In the genomic region with DNA sequence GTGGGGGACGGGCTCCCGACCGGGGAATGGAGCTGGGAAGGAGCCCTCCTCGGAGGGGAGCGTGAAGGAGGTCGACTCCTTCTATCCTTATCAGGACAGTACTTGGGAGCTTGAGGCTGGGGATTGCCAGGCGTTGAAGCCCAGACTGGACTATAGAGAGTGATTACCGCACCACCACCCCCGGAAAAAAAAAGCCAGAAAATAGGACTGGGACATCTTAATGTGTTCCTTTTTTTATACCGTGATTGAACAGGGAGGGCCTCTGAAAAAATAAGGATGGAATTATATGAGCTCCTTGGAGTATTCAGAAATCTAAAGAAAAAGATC, we compare ENCODE assay signal across 9 mouse cellular contexts. TPM values are rescaled to one million over a fixed set of nuclear protein-coding genes. Genes with fewer than 3 reads are reported as not detected.
DNase-seq lines count a peak whose midpoint lies in the region; ATAC-seq and TF ChIP-seq lines count a peak whose summit lies in the region.
"Had no signal": no experiment of that assay in that cellular context is flagged by ENCODE, and none has a peak within 500 bp of the region (broad histone marks: within the 10 kb centered on the region; RNA-seq: fewer than 3 reads in every experiment).

No protein-coding gene starts in this region.

- no peak for TF ChIP-seq EP300 in CH12.LX (IDR thresholded peaks at IDR 0.05; ENCODE audit: low read length)

- peaks cover 75% of the 10 kb centered on the region for H3K79me2 ChIP-seq in CH12.LX (replicated peaks; ENCODE audit: control insufficient read depth, extremely low read depth, insufficient read depth, poor library complexity, severe bottlenecking)

- H3K9me3 ChIP-seq in heart, embryonic 10.5 days = no peaks in the 10 kb centered on the region
- no peaks in the 10 kb centered on the region for H3K9me3 ChIP-seq in CH12.LX (replicated peaks; ENCODE audit: low read length)
- H3K9me3 ChIP-seq in forebrain, embryonic 15.5 days = no peaks in the 10 kb centered on the region
- H3K9me3 ChIP-seq in liver, embryonic 16.5 days (replicated peaks; ENCODE audit: control insufficient read depth, low read length) = no peaks in the 10 kb centered on the region

- peak; percentile 82 for DNase-seq in heart, embryonic 10.5 days (ENCODE audit: low spot score)
- DNase-seq in heart, postnatal 25 days (ENCODE audit: low spot score) = no peak
- no peak for DNase-seq in CH12.LX (ENCODE audit: extremely low read depth)
- DNase-seq in ovary, adult 18-20 months (ENCODE audit: low spot score) = no peak
- DNase-seq in adrenal gland, postnatal 10 days = no peak

- intact Hi-C loops in heart, postnatal 25 days (cut with DNase I) = no loop called here

- peak overlapping the region; percentile 99 for H3K9ac ChIP-seq in CH12.LX (ENCODE audit: insufficient read depth, low read depth)
- H3K9ac ChIP-seq in forebrain, embryonic 15.5 days (replicated peaks) = peak overlapping the region; percentile 99
- peak overlapping the region; percentile 98 for H3K9ac ChIP-seq in liver, embryonic 16.5 days (ENCODE audit: low read depth, low read length)

- 1% methylated on average over 10 of the region's 10 CpGs for WGBS in heart, embryonic 10.5 days
- WGBS in forebrain, embryonic 15.5 days = 1% methylated on average over 10 of the region's 10 CpGs
- 1% methylated on average over 10 of the region's 10 CpGs for WGBS in liver, embryonic 16.5 days (ENCODE audit: insufficient replicate concordance)

- H3K4me2 ChIP-seq in CH12.LX (ENCODE audit: insufficient read depth, low read depth, poor library complexity, severe bottlenecking) = no peak overlapping the region
- H3K4me2 ChIP-seq in forebrain, embryonic 15.5 days (replicated peaks) = peak overlapping the region; percentile 60
- peak overlapping the region; percentile 56 for H3K4me2 ChIP-seq in liver, embryonic 16.5 days (ENCODE audit: low read depth, low read length)

- H3K27ac ChIP-seq in heart, embryonic 10.5 days = peak overlapping the region; percentile 100
- H3K27ac ChIP-seq in CH12.LX (ENCODE audit: insufficient read depth, low read depth) = peak overlapping the region; percentile 99
- peak overlapping the region; percentile 98 for H3K27ac ChIP-seq in forebrain, embryonic 15.5 days (replicated peaks)
- H3K27ac ChIP-seq in liver, embryonic 16.5 days (ENCODE audit: low read length) = peak overlapping the region; percentile 98

- H3K4me3 ChIP-seq in heart, embryonic 10.5 days = peak overlapping the region; percentile 84
- peak overlapping the region; percentile 70 to 99 (median 94) for H3K4me3 ChIP-seq in CH12.LX (replicated peaks in 1 of 3; ENCODE audit: low read depth in 2 of 3, low read length in 2 of 3, poor library complexity in 1 of 3)
- peak overlapping the region; percentile 99 for H3K4me3 ChIP-seq in forebrain, embryonic 15.5 days
- H3K4me3 ChIP-seq in liver, embryonic 16.5 days (ENCODE audit: low read depth, low read length) = peak overlapping the region; percentile 94

- no peak for TF ChIP-seq CTCF in CH12.LX (conservative IDR thresholded peaks at IDR 0.05 in 1 of 2, IDR thresholded peaks at IDR 0.05 in 1 of 2; ENCODE audit: low read depth in 2 of 2, low read length in 2 of 2)

- no peaks in the 10 kb centered on the region for H3K27me3 ChIP-seq in heart, embryonic 10.5 days (ENCODE audit: insufficient read depth, poor library complexity, severe bottlenecking)
- no peaks in the 10 kb centered on the region for H3K27me3 ChIP-seq in CH12.LX (replicated peaks)
- no peaks in the 10 kb centered on the region for H3K27me3 ChIP-seq in forebrain, embryonic 15.5 days
- no peaks in the 10 kb centered on the region for H3K27me3 ChIP-seq in liver, embryonic 16.5 days (ENCODE audit: control insufficient read depth, insufficient read depth, low read depth, low read length)

- ATAC-seq in forebrain, embryonic 15.5 days (replicated peaks) = no peak; the same call in 1 of the 2 replicates
- no peak for ATAC-seq in liver, embryonic 16.5 days (ENCODE audit: low read depth)
- no peak for ATAC-seq in monocyte, adult 5-6 weeks (replicated peaks; ENCODE audit: insufficient number of reproducible peaks, low FRiP score, low TSS enrichment, poor library complexity, severe bottlenecking)

- TF ChIP-seq RAD21 in CH12.LX (IDR thresholded peaks at IDR 0.05; ENCODE audit: low read depth, low read length) = no peak

- dilution Hi-C loops in CH12.LX (cut with MboI; ENCODE audit: extremely low pct_ligation_motif_present, extremely low pct_unique_long_range_greater_than_20kb, low sequenced_read_pairs) = no loop called here

- H3K36me3 ChIP-seq in heart, embryonic 10.5 days = peaks cover 52% of the 10 kb centered on the region
- H3K36me3 ChIP-seq in CH12.LX (replicated peaks in 1 of 2; ENCODE audit: control insufficient read depth in 1 of 2, insufficient read depth in 1 of 2, low read length in 1 of 2) = peaks cover 18 to 46% of the 10 kb centered on the region in 2 experiments
- H3K36me3 ChIP-seq in forebrain, embryonic 15.5 days = peaks cover 35% of the 10 kb centered on the region
- H3K36me3 ChIP-seq in liver, embryonic 16.5 days (ENCODE audit: control insufficient read depth, insufficient read depth) = peaks cover 34% of the 10 kb centered on the region

- no peak for TF ChIP-seq POLR2A in CH12.LX (IDR thresholded peaks at IDR 0.05; ENCODE audit: low read depth, low read length)

- in situ Hi-C loops in CH12.LX (cut with MboI; ENCODE audit: low pct_ligation_motif_present, low pct_unique_long_range_greater_than_20kb, low sequenced_read_pairs) = no loop called here

- peaks cover 14% of the 10 kb centered on the region; the same call in 1 of the 2 replicates for H3K4me1 ChIP-seq in heart, embryonic 10.5 days
- peaks cover 2 to 26% of the 10 kb centered on the region in 2 experiments; a peak in 3 of 4 replicates for H3K4me1 ChIP-seq in CH12.LX (ENCODE audit: control insufficient read depth in 1 of 2, insufficient read depth in 2 of 2)
- H3K4me1 ChIP-seq in forebrain, embryonic 15.5 days = peaks cover 43% of the 10 kb centered on the region
- peaks cover 25% of the 10 kb centered on the region for H3K4me1 ChIP-seq in liver, embryonic 16.5 days (ENCODE audit: control insufficient read depth, low read depth, low read length)

TF ChIP-seq in CH12.LX, 34 proteins besides CTCF, POLR2A, EP300 and RAD21 (continues in another document):
- TF ChIP-seq USF1 (IDR thresholded peaks at IDR 0.05; ENCODE audit: low read depth, low read length) = no peak
- TF ChIP-seq E2F4 (IDR thresholded peaks at IDR 0.05; ENCODE audit: insufficient replicate concordance, low read depth, low read length) = no peak
- TF ChIP-seq TBP (conservative IDR thresholded peaks at IDR 0.05; ENCODE audit: low read depth, low read length) = no peak
- no peak for TF ChIP-seq HCFC1 (IDR thresholded peaks at IDR 0.05; ENCODE audit: low read depth, low read length)
- no peak for TF ChIP-seq POLR2AphosphoS2 (IDR thresholded peaks at IDR 0.05; ENCODE audit: low read depth, low read length)
- TF ChIP-seq MAZ (IDR thresholded peaks at IDR 0.05; ENCODE audit: low read depth, low read length) = no peak
- no peak for TF ChIP-seq UBTF (IDR thresholded peaks at IDR 0.05; ENCODE audit: low read depth, low read length)
- no peak for TF ChIP-seq ETS1 (conservative IDR thresholded peaks at IDR 0.05; ENCODE audit: low read depth, low read length)
- no peak for TF ChIP-seq MAX (IDR thresholded peaks at IDR 0.05; ENCODE audit: low read length)
- TF ChIP-seq MEF2A (IDR thresholded peaks at IDR 0.05; ENCODE audit: borderline replicate concordance, low read depth, low read length) = no peak
- TF ChIP-seq JUN (IDR thresholded peaks at IDR 0.05; ENCODE audit: insufficient read depth, low read depth, low read length) = no peak

RNA-seq across cellular contexts. Expression of a gene that starts 1.0 kb away (rescaled TPM):
- 382 and 501 TPM in 2 replicates for polyA plus RNA-seq in heart, embryonic 10.5 days (2016; fragmentation: Nextera tagmentation; extraction: Ambion mirVana)
- total RNA-seq in heart, postnatal 25 days (2021) = 10 to 100 TPM; 64.6 to 73.5 TPM
- total RNA-seq in CH12.LX (2012; rRNA removed) = 145 and 199 TPM in 2 replicates
- total RNA-seq in CH12.LX (2014; rRNA removed) = 300 and 350 TPM in 2 replicates
- polyA plus RNA-seq in CH12.LX (2012; ENCODE audit: insufficient read length, low read depth) = 197 and 258 TPM in 2 replicates
- polyA plus RNA-seq in forebrain, embryonic 15.5 days (2015; fragmentation: Nextera tagmentation; extraction: Ambion mirVana) = 585 and 608 TPM in 2 replicates
- polyA plus RNA-seq in liver, embryonic 16.5 days (2015; fragmentation: Nextera tagmentation; extraction: Ambion mirVana) = 169 and 198 TPM in 2 replicates
- 92.1 to 154 TPM (median 139 TPM) in 3 replicates for total RNA-seq in monocyte, adult 5-6 weeks (2017)
- total RNA-seq in adrenal gland, postnatal 10 days (2021) = 100 to 1,000 TPM; 109 to 125 TPM

RNA-seq across cellular contexts. Expression of a gene that starts 1.4 kb away (rescaled TPM):
- 1,335 and 1,445 TPM in 2 replicates for polyA plus RNA-seq in heart, embryonic 10.5 days (2016; fragmentation: Nextera tagmentation; extraction: Ambion mirVana)
- total RNA-seq in heart, postnatal 25 days (2021) = 100 to 1,000 TPM; 387 to 461 TPM
- 500 and 668 TPM in 2 replicates for total RNA-seq in CH12.LX (2012; rRNA removed)
- total RNA-seq in CH12.LX (2014; rRNA removed) = 710 and 855 TPM in 2 replicates
- polyA plus RNA-seq in CH12.LX (2012; ENCODE audit: insufficient read length, low read depth) = 1,854 and 1,994 TPM in 2 replicates
- 1,746 and 1,773 TPM in 2 replicates for polyA plus RNA-seq in forebrain, embryonic 15.5 days (2015; fragmentation: Nextera tagmentation; extraction: Ambion mirVana)
- 712 and 778 TPM in 2 replicates for polyA plus RNA-seq in liver, embryonic 16.5 days (2015; fragmentation: Nextera tagmentation; extraction: Ambion mirVana)
- 1,501 to 2,313 TPM (median 1,630 TPM) in 3 replicates for total RNA-seq in monocyte, adult 5-6 weeks (2017)
- total RNA-seq in adrenal gland, postnatal 10 days (2021) = 100 to 1,000 TPM; 559 to 669 TPM

RNA-seq across cellular contexts. Expression of a gene that starts 38.7 kb away (rescaled TPM):
- 2.0 and 2.9 TPM in 2 replicates for polyA plus RNA-seq in heart, embryonic 10.5 days (2016; fragmentation: Nextera tagmentation; extraction: Ambion mirVana)
- total RNA-seq in heart, postnatal 25 days (2021) = under 1 TPM; 0.31 to 0.53 TPM
- total RNA-seq in CH12.LX (2012; rRNA removed) = 0.17 and 0.21 TPM in 2 replicates
- not detected in 2 replicates for total RNA-seq in CH12.LX (2014; rRNA removed)
- polyA plus RNA-seq in CH12.LX (2012; ENCODE audit: insufficient read length, low read depth) = 0.14 and 0.38 TPM in 2 replicates
- 12.3 and 14.7 TPM in 2 replicates for polyA plus RNA-seq in forebrain, embryonic 15.5 days (2015; fragmentation: Nextera tagmentation; extraction: Ambion mirVana)
- polyA plus RNA-seq in liver, embryonic 16.5 days (2015; fragmentation: Nextera tagmentation; extraction: Ambion mirVana) = 0.15 and 0.21 TPM in 2 replicates
- 0.10 to 0.68 TPM in 2 of 3 replicates, not detected in the other for total RNA-seq in monocyte, adult 5-6 weeks (2017)
- 1 to 10 TPM in 1 of 2 experiments, under 1 TPM in 1; 0.75 to 1.1 TPM for total RNA-seq in adrenal gland, postnatal 10 days (2021)
- total RNA-seq: gastrocnemius, adult 8-10 months had no signal

RNA-seq across cellular contexts. Expression of a gene that starts 52.6 kb away (rescaled TPM):
- 24.5 and 24.8 TPM in 2 replicates for polyA plus RNA-seq in heart, embryonic 10.5 days (2016; fragmentation: Nextera tagmentation; extraction: Ambion mirVana)
- total RNA-seq in heart, postnatal 25 days (2021) = 10 to 100 TPM; 10.2 to 11.3 TPM
- total RNA-seq in CH12.LX (2012; rRNA removed) (25.1 and 27.6 TPM in 2 replicates), CH12.LX (2014; rRNA removed) (84.7 and 92.0 TPM in 2 replicates)
- 46.2 and 54.9 TPM in 2 replicates for polyA plus RNA-seq in CH12.LX (2012; ENCODE audit: insufficient read length, low read depth)
- 52.9 and 61.7 TPM in 2 replicates for polyA plus RNA-seq in forebrain, embryonic 15.5 days (2015; fragmentation: Nextera tagmentation; extraction: Ambion mirVana)
- 8.8 TPM in 2 replicates for polyA plus RNA-seq in liver, embryonic 16.5 days (2015; fragmentation: Nextera tagmentation; extraction: Ambion mirVana)
- 79.7 to 97.3 TPM (median 87.0 TPM) in 3 replicates for total RNA-seq in monocyte, adult 5-6 weeks (2017)
- total RNA-seq in adrenal gland, postnatal 10 days (2021) = 10 to 100 TPM; 36.5 to 47.0 TPM
